Mouse (Mus musculus) splenic B cell, adult 2 months (primary cell): ENCODE data around the gene Gm12355.

Experiments
- DNase-seq: peaks from one replicate; pipeline ENCODE4 v3.0.0-alpha.2; 2011; ENCODE audit warnings: low read depth, low spot score
- H3K27me3 ChIP-seq: 2 replicates; pipeline ENCODE4 v1.6.1; 2012; ENCODE audit warnings: mild to moderate bottlenecking, low read length, moderate library complexity, mixed read lengths; ENCODE audit not compliant: control insufficient read depth, poor library complexity, insufficient read depth, severe bottlenecking
- H3K36me3 ChIP-seq: 2 replicates; pipeline ENCODE4 v1.6.1; 2012; ENCODE audit warnings: mild to moderate bottlenecking, low read length, moderate library complexity, mixed read lengths; ENCODE audit not compliant: control insufficient read depth, poor library complexity, insufficient read depth, severe bottlenecking

The Gm12355 gene

DNA sequence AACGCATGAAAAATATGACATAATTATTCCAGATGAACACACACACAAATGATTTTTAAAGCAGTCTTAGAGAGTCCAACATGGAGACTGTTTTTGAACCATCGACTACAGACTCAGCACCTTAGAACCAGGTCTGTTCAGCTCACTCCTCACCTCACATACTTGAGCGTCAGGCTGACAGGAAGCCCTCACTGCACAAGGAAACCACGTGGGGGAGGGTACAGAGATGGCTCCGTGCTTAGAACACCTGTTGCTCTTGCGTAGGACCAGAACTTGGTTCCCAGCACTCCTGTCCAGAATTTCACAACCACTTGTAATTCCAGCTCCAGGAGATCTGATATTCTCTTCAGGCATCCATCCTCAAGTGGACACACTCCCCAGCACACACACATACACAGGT lies 30.4 kb downstream of the Gm12355 start:
- H3K36me3 ChIP-seq = no peaks in the 10 kb centered on the region
- no peaks in the 10 kb centered on the region; the same call in 1 of the 2 replicates for H3K27me3 ChIP-seq
- DNase-seq = no peak

DNA sequence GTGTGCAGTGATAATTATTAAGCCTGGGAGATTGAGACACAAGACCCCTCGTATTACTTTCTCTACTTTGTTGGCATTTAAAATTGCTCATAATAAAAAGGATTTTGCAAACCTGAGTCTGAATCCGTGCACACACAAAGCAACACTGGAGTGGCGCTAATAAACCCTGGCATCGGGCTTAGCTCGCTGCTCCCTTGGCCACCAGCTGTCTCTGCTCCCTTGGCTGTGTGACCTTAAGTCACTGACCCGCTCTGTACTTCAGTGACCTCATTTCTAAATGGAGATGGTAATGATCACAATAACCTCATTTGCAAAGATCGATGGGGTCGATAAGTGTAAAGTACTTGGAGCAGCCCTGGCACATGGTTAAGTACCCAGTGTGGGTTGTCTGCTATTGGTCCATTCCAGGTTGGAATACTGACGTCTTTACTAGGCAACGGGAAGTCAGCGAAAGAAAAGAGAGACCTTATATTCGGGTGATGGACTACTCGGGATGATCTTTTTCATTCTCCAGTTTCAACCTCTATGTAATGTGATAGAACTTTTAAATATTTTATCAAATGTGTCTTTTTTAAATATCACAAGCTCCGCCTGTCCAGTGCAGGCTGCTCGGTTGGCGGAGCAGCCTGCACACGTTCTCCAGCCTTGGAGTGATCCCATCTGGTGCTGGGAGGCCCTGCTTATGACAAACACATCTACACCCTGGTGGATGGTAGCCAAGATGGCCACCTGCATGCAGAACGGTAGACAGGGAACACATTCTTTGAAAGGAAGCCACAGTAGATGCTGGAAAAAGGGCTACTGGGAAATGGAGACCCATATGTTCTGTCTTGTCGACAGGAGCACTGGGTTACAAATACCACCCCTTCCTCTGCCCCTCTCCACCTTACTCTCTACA lies 34.7 kb downstream of the Gm12355 start:
- Histone ChIP-seq H3K36me3 (no peaks in the 10 kb centered on the region), H3K27me3 (no peaks in the 10 kb centered on the region; the same call in 1 of the 2 replicates)
- no peak for DNase-seq

DNA sequence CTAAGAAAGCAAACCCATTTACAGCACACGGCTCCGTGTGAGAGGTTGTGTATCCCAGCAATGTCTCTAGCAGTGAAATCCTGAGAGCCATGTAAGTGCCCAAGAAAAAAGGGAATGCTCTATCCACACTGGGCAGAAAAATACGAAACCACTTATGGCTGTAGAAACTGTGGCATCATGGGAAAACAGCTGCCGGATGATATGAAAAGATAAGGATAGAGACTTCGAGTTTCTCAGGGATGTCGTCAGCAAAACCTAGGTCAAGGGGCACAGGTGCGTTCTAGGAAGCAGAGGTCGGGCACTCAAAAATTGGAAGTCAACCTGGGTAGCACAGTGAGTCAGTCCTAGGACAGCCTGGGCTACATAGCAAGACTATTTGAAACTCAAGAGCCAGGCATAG lies 36.2 kb downstream of the Gm12355 start:
- Histone ChIP-seq H3K27me3 (no peaks in the 10 kb centered on the region; the same call in 1 of the 2 replicates), H3K36me3 (no peaks in the 10 kb centered on the region)
- DNase-seq = no peak

DNA sequence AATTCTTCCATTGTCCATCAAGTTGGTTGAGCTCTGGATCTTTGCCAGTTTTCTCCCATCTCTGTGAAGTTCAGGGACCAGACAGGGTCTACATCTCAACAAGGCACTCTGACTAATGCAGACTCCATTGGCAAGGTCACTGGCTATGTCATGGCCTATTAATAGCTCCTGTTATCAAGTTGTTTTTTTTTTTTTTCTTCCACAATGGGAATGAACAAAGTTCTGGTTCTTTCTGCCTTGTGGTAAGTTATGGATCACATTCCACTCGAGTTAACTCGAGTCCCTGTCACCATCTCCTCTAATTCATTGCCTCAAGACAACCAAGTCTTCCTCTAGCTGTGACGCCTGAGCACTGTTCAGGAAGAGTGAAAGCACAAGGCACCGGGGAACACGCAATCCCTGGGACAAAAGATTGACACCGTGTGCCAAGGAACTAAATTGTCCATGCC lies 36.6 kb downstream of the Gm12355 start:
- no peaks in the 10 kb centered on the region; the same call in 1 of the 2 replicates for H3K27me3 ChIP-seq
- DNase-seq = no peak
- H3K36me3 ChIP-seq = no peaks in the 10 kb centered on the region

DNA sequence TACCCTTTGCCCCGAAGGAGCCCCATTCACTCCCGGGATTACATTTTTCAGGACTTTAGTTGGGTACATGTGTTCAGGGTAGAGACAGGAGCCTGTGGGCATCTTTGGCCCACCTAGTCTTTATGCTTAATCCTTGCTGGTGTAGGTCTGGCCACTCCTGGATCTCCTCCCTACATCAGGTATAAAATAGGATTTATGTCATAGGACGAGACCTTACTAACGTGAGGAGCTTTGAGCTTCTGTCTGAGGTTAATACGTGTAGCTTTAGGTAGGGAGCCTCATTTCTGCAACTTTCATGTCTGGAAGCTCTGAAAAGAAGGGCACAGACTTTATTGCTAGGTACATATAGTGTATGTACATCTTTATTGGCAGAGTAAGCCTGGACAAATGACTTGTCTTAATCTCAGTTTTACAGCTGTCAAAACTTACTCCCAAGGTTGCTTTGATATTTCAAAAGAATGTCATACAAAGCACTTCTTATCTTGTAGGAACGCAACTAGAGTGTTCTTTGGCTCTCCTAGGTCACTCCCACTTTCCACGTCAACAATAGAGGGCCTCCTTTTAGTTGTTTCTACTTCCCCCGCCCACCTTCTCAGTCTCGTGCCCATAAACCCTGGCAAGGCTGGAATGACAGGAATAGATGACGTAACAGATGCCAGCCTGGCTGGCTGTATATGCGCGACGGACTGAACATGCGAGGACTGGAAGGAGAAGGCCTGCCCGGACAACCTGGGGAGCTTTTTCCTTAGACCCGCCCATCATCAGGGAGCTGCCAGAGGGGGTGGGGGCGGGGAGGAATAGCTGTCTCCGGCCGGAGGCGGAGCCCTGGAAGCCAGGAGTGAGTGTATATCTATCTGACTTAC lies 37.5 kb downstream of the Gm12355 start:
- peak; percentile 56 for DNase-seq
- no peaks in the 10 kb centered on the region; the same call in 1 of the 2 replicates for H3K36me3 ChIP-seq
- no peaks in the 10 kb centered on the region; the same call in 1 of the 2 replicates for H3K27me3 ChIP-seq

DNA sequence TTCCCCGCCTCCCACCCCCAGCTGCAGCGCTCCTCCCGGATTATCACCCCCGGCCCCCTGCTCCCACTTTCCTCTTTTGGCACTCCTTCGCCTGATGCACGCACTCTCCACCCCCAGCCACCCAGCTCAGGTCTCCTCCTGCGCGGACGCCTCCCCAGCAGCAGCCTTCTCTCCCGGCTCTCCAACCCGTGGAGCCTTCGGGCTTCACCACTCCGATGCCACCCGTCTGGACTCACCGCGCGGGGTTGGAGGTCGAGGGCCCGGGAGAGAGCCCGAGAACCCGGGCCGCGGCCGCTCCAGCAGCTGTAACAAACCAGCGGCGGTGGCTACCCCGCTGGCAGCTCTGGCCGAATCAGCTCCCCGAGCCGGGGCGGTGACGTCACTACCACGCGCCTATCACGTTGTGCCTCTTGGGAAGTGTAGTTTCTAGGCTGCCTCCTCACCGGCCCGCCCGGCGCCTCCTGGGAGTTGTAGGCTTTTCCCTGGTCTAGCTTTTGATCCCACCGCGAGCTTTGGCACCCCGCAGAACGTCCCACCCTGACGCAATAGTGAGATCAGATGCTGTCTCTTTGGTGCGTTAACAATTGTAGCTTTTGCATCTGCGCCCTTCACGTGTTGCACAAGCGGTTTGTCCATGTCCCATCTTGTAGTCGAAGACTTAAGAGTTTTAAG lies 38.4 kb downstream of the Gm12355 start, which contains the start of gene Ormdl3:
Gene Ormdl3, minus strand, starts transcription at position 477 of the 672 bp plus-strand sequence.
- peak; percentile 95 for DNase-seq
- no peaks in the 10 kb centered on the region; the same call in 1 of the 2 replicates for H3K36me3 ChIP-seq
- H3K27me3 ChIP-seq = no peaks in the 10 kb centered on the region

DNA sequence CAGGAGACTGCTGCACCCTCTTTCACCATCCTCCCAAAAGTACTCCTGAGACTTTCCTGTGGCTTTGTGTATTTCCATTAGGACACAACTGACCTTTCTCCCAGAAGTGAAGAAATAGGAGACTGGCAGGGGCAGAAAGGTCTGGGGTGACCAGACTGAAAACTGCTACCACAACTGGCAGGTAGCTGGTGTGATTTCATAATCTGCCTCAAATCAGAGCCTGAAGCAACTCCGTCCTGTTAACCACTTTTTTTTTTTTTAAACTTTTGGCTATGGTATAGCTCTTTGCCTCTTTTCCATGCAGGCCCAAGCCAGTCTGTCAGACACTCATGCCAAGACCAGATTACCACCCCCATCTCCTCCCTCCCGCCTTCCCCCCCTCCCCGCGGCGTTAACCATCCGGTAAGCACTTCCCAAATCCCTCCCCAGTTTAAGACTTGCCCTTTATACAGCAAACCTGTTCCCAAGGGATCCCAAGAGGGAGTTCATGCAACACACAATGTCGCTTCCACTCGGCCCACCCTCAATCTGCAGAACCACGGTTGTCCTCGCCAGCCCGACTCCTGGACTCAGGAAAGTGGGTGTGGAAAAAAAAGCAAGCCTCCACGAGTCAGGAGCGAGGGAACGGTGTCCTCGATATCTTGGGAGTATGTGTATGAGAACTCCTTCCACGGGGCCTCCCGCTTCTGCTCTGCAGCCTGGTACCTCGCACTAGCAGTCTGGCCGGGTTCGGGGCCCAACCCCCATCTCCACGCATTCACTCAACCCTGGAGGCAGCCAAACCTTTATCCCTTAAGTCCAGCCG lies 39.2 kb downstream of the Gm12355 start:
- Histone ChIP-seq H3K27me3 (no peaks in the 10 kb centered on the region), H3K36me3 (no peaks in the 10 kb centered on the region; the same call in 1 of the 2 replicates)
- no peak for DNase-seq

DNA sequence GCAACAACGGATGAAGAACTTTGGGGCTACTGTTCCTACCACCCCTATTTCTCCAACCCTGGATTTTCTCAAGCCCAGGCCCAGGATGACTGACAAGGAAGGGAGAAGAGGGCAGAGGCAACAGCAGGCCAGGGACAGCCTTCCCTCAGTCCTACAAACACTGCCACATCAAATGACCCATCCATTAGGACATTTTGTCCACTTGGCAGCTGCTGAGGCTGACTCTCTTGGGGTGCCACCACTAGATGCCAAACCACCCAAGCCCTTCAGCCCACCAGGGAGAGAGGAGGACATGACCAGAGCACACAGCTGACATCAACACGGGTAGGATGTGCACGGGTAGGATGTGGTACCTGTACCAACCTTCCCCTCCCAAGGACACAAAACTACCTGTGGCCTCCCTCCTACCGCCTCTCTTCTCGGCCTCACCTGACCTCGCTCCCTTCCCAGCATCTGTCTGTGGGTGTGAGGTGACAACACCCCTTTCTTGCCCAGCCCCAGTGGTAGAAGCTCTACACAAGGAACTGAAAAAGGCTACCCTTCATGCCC lies 40.8 kb downstream of the Gm12355 start:
- H3K36me3 ChIP-seq = no peaks in the 10 kb centered on the region; the same call in 1 of the 2 replicates

DNA sequence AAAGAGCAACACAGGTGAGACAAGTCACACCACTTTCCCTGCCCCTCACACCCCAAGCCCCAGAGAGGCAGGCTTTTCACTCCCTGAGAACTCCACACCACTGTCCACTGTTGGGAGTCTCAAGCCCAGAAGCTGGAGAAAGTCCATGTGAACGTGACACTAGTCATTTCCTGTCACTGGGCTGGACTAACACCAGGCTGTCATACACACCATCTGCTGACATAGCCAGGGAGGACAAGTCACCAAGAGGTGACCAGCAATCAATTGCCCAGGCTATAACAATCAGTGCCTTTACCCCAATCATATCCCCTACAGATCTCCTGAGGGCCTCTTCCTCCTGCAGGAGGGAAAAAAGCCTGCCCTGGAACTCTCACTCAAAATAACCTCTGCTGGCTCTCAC lies 41.3 kb downstream of the Gm12355 start:
- H3K36me3 ChIP-seq = no peaks in the 10 kb centered on the region; the same call in 1 of the 2 replicates
- no peaks in the 10 kb centered on the region for H3K27me3 ChIP-seq
- no peak for DNase-seq

More for the DNA sequence above, 40.8 kb downstream of the Gm12355 start:
- no peak for DNase-seq
- no peaks in the 10 kb centered on the region for H3K27me3 ChIP-seq

DNA sequence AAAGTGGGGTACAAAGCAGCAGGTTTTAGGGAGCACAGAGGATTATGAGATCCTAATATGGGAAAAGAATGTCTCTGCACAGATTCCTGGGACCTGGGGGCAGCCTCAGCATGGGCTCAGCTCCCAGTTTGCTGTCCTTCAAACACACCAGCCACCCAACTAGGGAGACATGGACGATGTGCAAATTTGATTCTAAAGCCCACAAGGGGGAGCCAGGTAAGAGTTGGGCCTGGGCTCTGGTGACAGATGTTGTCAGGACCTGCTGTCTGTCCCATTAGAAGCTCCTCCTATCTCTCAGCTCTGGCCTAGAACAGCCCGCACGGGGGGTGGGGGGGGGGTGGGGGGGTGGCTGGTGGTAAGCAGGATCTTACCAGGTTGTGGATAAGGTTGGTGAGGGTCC lies 41.9 kb downstream of the Gm12355 start:
- Histone ChIP-seq H3K36me3 (no peaks in the 10 kb centered on the region; the same call in 1 of the 2 replicates), H3K27me3 (no peaks in the 10 kb centered on the region)
- DNase-seq = peak; percentile 42

DNA sequence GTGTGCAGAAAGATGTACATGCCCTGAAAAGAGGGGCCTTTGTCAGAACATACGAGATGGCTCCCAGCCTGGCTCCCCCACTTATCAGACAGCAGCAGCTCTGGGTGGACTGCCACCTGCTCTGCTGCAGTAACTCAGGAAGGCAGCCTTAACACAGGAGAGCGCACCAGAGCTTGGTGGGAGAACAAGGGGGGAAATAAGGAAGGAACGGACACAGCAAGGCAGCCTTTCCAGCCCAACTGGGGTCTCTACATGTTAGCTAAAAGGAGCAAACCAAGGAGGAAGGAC lies 42.3 kb downstream of the Gm12355 start:
- no peak for DNase-seq
- Histone ChIP-seq H3K36me3 (no peaks in the 10 kb centered on the region; the same call in 1 of the 2 replicates), H3K27me3 (no peaks in the 10 kb centered on the region)

DNA sequence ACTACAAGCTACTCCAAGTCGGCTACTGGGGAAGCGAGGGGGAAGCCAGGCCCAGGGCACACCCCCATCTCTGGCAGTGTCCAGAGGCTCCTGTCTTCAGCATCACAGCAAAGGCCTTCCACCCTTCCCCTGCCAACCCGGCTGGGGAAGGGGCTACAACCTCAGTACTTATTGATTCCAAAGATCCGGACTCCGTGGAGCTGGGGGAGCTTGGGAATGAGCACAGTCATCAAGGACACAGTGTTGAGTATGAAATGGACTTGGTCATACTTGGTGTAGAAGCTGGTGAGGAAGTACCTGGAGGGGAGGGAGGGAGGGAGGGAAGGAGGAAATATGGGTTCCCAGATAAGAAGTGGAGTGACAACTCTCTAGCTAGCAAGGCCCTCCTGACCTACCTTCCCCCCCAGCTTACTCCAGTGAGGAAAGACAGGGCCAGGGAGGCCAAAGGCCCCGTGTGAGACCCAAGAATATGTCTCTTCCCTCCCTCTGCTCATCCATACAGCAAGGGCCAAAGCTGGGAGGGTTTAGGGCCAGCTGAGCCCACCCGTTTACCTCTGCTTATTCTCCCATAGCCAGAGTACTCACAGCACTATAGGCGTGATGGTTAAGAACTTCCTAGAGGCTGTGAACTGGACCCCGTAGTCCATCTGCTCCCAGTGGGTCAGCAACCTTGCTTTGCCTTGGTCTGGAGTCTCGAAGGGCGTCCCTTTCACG lies 42.8 kb downstream of the Gm12355 start:
- no peaks in the 10 kb centered on the region; the same call in 1 of the 2 replicates for H3K36me3 ChIP-seq
- no peaks in the 10 kb centered on the region for H3K27me3 ChIP-seq
- no peak for DNase-seq

DNA sequence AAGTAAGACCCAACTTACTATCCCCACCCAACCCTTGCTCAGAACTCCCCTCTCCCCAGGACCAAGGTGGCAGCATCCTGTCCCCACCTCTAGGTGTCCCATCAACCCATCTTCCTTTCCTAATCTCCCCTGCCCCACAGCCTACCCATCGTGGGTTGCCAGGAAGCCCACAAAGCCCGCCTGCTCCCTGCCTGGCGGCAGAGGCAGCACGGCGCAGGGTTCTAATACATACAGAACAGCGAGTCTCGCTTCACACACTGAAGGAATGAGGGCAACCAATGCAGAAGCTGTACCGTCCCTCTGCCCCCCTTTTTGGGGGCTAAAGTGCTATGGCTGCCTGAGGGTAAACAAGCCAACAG lies 43.5 kb downstream of the Gm12355 start:
- no peak for DNase-seq
- H3K36me3 ChIP-seq = no peaks in the 10 kb centered on the region; the same call in 1 of the 2 replicates
- H3K27me3 ChIP-seq = no peaks in the 10 kb centered on the region
